Mouse (Mus musculus) limb, embryonic 14.5 days (tissue): ENCODE data around the gene Kif2c. TPM values are rescaled to one million over a fixed set of nuclear protein-coding genes. Genes with fewer than 3 reads are reported as not detected.
A peak's percentile ranks its signal among the peaks of the same experiment; 100 is the strongest.
"Not testable (repeated sequence)": the region's sequence is repeated elsewhere in the genome, so short reads cannot be mapped to it uniquely, and the experiment has no call there.

Experiments
- ATAC-seq: fragments of 200-750 bp; cut with Nextera tagmentation; 2 replicates; pipeline ENCODE4 v1.8.0; 2017; ENCODE audit warnings: low read depth, moderate number of reproducible peaks, moderate TSS enrichment; ENCODE audit not compliant: low FRiP score
- DNase-seq: peaks from one replicate; pipeline ENCODE4 v3.0.0-alpha.2; 2015; ENCODE audit warnings: low spot score
- H3K27ac ChIP-seq: fragments of 300-500 bp; sonication (generic); replicated peaks from 2 replicates; pipeline ENCODE4 v1.5.1; 2014; ENCODE audit warnings: low read depth, mild to moderate bottlenecking, low read length, moderate library complexity, mixed read lengths
- H3K27me3 ChIP-seq: fragments of 300-500 bp; sonication (generic); 2 replicates; pipeline ENCODE4 v1.6.1; 2014; ENCODE audit warnings: low read length, mixed read lengths; ENCODE audit not compliant: control insufficient read depth, insufficient read depth
- H3K36me3 ChIP-seq: fragments of 300-500 bp; sonication (generic); 2 replicates; pipeline ENCODE4 v1.6.1; 2014; ENCODE audit warnings: mild to moderate bottlenecking, low read length, moderate library complexity, mixed read lengths; ENCODE audit not compliant: control insufficient read depth, insufficient read depth
- H3K4me1 ChIP-seq: fragments of 300-500 bp; sonication (generic); 2 replicates; pipeline ENCODE4 v1.6.1; 2014; ENCODE audit warnings: antibody characterized with exemption, low read length, mixed read lengths; ENCODE audit not compliant: control insufficient read depth, insufficient read depth
- H3K4me2 ChIP-seq: fragments of 300-500 bp; sonication (generic); replicated peaks from 2 replicates; pipeline ENCODE4 v1.6.1; 2014; ENCODE audit warnings: low read depth, mild to moderate bottlenecking, low read length, moderate library complexity; ENCODE audit not compliant: severe bottlenecking
- H3K4me3 ChIP-seq: fragments of 300-500 bp; sonication (generic); replicated peaks from 2 replicates; pipeline ENCODE4 v1.5.1; 2014; ENCODE audit warnings: low read length
- H3K9ac ChIP-seq: fragments of 300-500 bp; sonication (generic); 2 replicates; pipeline ENCODE4 v1.6.1; 2014; ENCODE audit warnings: mild to moderate bottlenecking, low read depth, low read length, moderate library complexity; ENCODE audit not compliant: severe bottlenecking
- H3K9me3 ChIP-seq: fragments of 300-500 bp; sonication (generic); 2 replicates; pipeline ENCODE4 v1.6.1; 2016; ENCODE audit warnings: low read length; ENCODE audit not compliant: control insufficient read depth
- POLR2A ChIP-seq: fragments of 200-500 bp; IDR thresholded peaks from 2 replicates; pipeline ENCODE4 v1.8.0; 2012; ENCODE audit warnings: inconsistent platforms, mild to moderate bottlenecking, moderate library complexity, borderline replicate concordance; ENCODE audit not compliant: insufficient read depth, insufficient read length; ENCODE audit errors: extremely low read depth
- WGBS: fragments of 180-500 bp; shearing (Covaris S2); extraction: QIAGEN DNeasy Blood & Tissue Kit; methylation state at CpG from one replicate; pipeline ENCODE4 v1.1.7; 2014; 5-methylcytosine and 5-hydroxymethylcytosine counted together
- polyA plus RNA-seq, 2 experiments: library from polyadenylated mRNA; depleted of rRNA in 1 of 2; stranded (reverse) in 1 of 2; unstranded in 1 of 2; fragments of >200 nt; fragmentation: Nextera tagmentation in 1 of 2; extraction: Ambion mirVana in 1 of 2; gene quantifications; 2 replicates each; pipeline versions ENCODE4 v1.2.1 to v1.2.3; 2012 to 2014

Gene Kif2c
- polyA plus RNA-seq, 2 experiments, result 36.9 to 43.3 TPM

DNA sequence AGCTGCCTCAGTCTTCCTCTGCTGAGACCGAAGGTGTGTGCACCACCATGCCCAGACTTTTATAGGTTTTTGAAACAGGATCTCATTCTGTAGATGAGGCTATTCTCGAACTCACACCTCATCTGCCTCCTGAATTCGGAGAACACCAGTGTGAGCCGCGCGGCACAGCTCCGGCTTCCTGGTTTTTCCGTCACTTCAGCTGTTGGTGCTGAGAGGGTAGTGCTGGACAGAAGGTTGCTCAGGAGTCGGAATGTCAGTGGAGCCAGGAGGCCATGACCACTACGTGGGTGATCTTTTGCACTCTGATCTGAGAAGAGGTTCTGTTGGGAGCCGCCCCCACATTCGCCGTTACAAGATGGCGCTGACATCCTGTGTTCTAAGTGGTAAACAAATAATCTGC lies 9.4 kb upstream of the Kif2c start:
- ATAC-seq (no peak), DNase-seq (no peak)
- no peak overlapping the region for H3K4me2 ChIP-seq
- H3K4me3 ChIP-seq, result no peak overlapping the region
- TF ChIP-seq POLR2A, result no peak
- H3K9me3 ChIP-seq, result no peaks in the 10 kb centered on the region
- no peaks in the 10 kb centered on the region for H3K36me3 ChIP-seq
- WGBS, result 93% methylated on average over 14 of the region's 14 CpGs
- no peaks in the 10 kb centered on the region for H3K4me1 ChIP-seq
- no peak overlapping the region for H3K9ac ChIP-seq
- H3K27ac ChIP-seq, result no peak overlapping the region
- H3K27me3 ChIP-seq, result no peaks in the 10 kb centered on the region

DNA sequence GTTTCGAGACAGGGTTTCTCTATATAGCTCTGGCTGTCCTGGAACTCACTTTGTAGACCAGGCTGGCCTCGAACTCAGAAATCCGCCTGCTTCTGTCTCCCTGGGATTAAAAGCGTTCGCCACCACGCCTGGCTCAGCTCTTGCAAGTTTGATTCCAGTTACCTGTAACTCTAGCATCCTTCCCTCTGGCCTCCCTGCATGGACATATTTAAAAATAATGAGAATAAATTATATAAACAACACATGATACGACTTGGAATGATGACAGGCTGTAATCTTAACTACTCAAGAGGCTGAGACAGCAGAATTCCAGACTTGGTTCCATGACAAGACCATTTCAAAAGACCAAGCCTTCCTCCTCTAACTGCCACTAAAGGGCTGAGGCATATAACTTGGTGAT lies 8.2 kb upstream of the Kif2c start:
- no peaks in the 10 kb centered on the region for H3K4me1 ChIP-seq
- H3K9ac ChIP-seq, result no peak overlapping the region
- no peaks in the 10 kb centered on the region for H3K27me3 ChIP-seq
- no peak overlapping the region for H3K4me3 ChIP-seq
- no peak for ATAC-seq
- H3K27ac ChIP-seq, result no peak overlapping the region
- 59% methylated on average over 7 of the region's 7 CpGs for WGBS
- DNase-seq, result no peak
- no peak for TF ChIP-seq POLR2A
- H3K9me3 ChIP-seq, result no peaks in the 10 kb centered on the region
- no peaks in the 10 kb centered on the region for H3K36me3 ChIP-seq
- no peak overlapping the region for H3K4me2 ChIP-seq

DNA sequence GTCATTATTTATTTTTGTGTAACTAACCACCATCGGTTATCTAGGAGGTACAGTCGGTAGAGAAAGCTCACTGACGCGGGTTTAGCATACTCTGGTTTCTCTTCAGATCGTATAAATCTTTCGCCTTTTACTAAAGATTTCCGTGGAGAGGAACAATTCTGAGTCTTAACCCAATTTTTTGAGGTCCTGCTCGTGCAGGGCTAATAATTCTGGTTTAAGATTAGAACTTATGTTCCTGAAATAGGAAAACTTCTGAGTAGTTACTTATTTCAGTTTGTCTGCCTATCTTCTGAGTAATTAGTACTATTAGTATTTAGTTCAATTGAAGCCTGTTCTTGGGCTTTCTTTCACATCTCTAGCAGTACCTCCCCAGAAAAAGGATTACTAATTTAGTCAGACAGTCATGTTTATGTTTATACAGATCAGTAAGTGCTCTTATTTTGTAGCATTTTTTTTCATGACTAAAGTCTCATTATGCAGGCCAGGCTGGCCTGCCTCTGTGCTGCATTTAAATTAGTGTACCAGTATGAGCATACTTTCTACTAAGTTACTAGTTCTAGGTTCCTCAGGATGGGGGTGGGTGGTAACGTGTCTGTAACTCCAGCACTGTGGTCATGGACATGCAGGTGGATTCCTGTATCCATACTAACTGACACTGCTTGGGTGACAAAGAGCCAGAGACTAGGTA lies 7.6 kb upstream of the Kif2c start:
- no peaks in the 10 kb centered on the region for H3K36me3 ChIP-seq
- peak overlapping the region; percentile 50 for H3K4me2 ChIP-seq
- peak overlapping the region; percentile 71 for H3K27ac ChIP-seq
- TF ChIP-seq POLR2A, result peak; percentile 90; the same call in 1 of the 2 replicates
- H3K4me3 ChIP-seq, result peak overlapping the region; percentile 34
- H3K9me3 ChIP-seq, result no peaks in the 10 kb centered on the region
- H3K27me3 ChIP-seq, result no peaks in the 10 kb centered on the region
- DNase-seq, result peak; percentile 88
- under 1% methylated on average over 9 of the region's 9 CpGs for WGBS
- no peaks in the 10 kb centered on the region for H3K4me1 ChIP-seq
- H3K9ac ChIP-seq, result peak overlapping the region; percentile 44
- ATAC-seq, result peak; percentile 93

DNA sequence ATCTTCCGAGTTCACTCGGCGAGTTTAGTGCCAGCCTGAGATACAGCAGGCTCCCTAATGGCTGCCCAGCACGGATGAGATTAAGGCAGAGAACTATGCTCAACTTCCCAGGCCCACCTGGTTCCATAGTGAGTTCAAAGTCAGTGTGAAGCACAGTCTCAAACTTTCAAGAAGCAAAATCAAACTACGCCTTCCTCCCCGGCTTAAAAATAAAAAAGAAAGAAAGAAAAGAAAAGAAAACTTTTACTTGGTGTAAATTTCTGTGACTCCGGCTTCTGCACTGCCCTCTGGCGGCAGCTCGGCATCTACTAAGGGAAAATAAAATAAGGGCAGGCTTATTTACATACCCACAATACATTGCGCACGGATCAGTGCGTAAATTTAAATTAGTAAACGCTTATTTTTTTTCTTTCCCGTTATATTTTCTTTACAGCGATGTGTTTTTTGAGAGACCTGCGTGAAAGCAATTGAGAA lies 7.0 kb upstream of the Kif2c start:
- Histone ChIP-seq H3K36me3 (no peaks in the 10 kb centered on the region), H3K9ac (peak overlapping the region; percentile 44), H3K4me2 (peak overlapping the region; percentile 50), H3K4me3 (peak overlapping the region; percentile 34), H3K27ac (peak overlapping the region; percentile 71), H3K9me3 (no peaks in the 10 kb centered on the region), H3K4me1 (no peaks in the 10 kb centered on the region), H3K27me3 (no peaks in the 10 kb centered on the region)
- DNase-seq (peak; percentile 89), ATAC-seq (peak; percentile 77)
- WGBS, result 1% methylated on average over 16 of the region's 16 CpGs
- TF ChIP-seq POLR2A, result no peak

GRCm38 (mm10) chr4:117188969-117189368 lies 6.5 kb upstream of the Kif2c start:
- WGBS, result 53% methylated on average over 3 of the region's 3 CpGs
- peak overlapping the region; percentile 44 for H3K9ac ChIP-seq
- ATAC-seq (no peak), DNase-seq (no peak)
- H3K4me2 ChIP-seq, result peak overlapping the region; percentile 50
- TF ChIP-seq POLR2A, result no peak
- H3K4me1 ChIP-seq, result no peaks in the 10 kb centered on the region
- H3K36me3 ChIP-seq, result no peaks in the 10 kb centered on the region
- H3K27me3 ChIP-seq, result no peaks in the 10 kb centered on the region
- H3K4me3 ChIP-seq, result peak overlapping the region; percentile 34
- peak overlapping the region; percentile 71 for H3K27ac ChIP-seq
- no peaks in the 10 kb centered on the region for H3K9me3 ChIP-seq

DNA sequence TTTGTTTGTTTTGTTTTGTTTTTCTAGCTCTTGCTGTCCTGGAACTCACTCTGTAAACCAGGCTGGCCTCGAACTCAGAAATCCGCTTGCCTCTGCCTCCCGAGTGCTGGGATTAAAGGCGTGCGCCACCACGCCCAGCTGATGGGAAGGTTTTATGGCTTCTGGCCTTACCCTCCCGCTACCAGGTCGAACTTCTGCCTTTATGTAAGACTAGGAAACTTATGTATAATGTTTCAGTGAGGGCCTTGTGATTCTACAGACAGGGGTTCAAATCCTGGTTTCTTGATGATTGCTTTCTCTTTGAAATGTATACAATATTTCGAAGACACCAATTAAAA lies 289 bp upstream of the Kif2c start:
- Histone ChIP-seq H3K36me3 (peaks cover 21% of the 10 kb centered on the region), H3K4me3 (peak overlapping the region; percentile 63), H3K9ac (peak overlapping the region; percentile 54), H3K4me2 (peak overlapping the region; percentile 73)
- 10% methylated on average over 9 of the region's 9 CpGs for WGBS
- ATAC-seq (peak; percentile 34; the same call in 1 of the 2 replicates), DNase-seq (peak; percentile 10)
- not testable (repeated sequence) for H3K4me1 ChIP-seq, H3K27ac ChIP-seq, H3K27me3 ChIP-seq, H3K9me3 ChIP-seq
